Mouse (Mus musculus): ENCODE results near the gene Dnaja3.

GRCm38 (mm10) chr16:4705541-4705940 is 65.8 kb downstream of the Dnaja3 start:
- no peak for TF ChIP-seq POLR2A (IDR thresholded peaks at IDR 0.05; ENCODE audit: borderline replicate concordance, extremely low read depth, insufficient read depth, insufficient read length, poor library complexity, severe bottlenecking)
- no peak for TF ChIP-seq CTCF (IDR thresholded peaks at IDR 0.05; ENCODE audit: borderline replicate concordance, extremely low read depth, insufficient read depth, insufficient read length)
